Mouse (Mus musculus) G1E (cell line): ENCODE results near the gene Pip5k1a. TPM values are rescaled to one million over a fixed set of nuclear protein-coding genes. Genes with fewer than 3 reads are reported as not detected.

Source experiments
- ATAC-seq: 2 replicates; pipeline ENCODE4 v1.8.0; 2016; ENCODE audit warnings: mild to moderate bottlenecking; ENCODE audit not compliant: insufficient number of reproducible peaks, poor library complexity, low FRiP score, severe bottlenecking; ENCODE audit errors: extremely low read depth
- DNase-seq: peaks from one replicate; pipeline ENCODE4 v3.0.0; 2012; ENCODE audit warnings: low spot score
- H3K27me3 ChIP-seq: 2 replicates; pipeline ENCODE4 v1.6.1; 2012; ENCODE audit warnings: mild to moderate bottlenecking, low read length, inconsistent platforms; ENCODE audit not compliant: insufficient read depth
- H3K36me3 ChIP-seq: replicated peaks from 2 replicates; pipeline ENCODE3; 2012; ENCODE audit warnings: mild to moderate bottlenecking, inconsistent platforms
- H3K4me1 ChIP-seq: 2 replicates; pipeline ENCODE4 v1.6.1; 2012; ENCODE audit warnings: low read depth, low read length, inconsistent platforms, mixed read lengths; ENCODE audit not compliant: insufficient read depth
- H3K4me3 ChIP-seq: 2 replicates; pipeline ENCODE4 v1.5.1; 2012; ENCODE audit warnings: low read depth, mild to moderate bottlenecking, inconsistent platforms, low read length, moderate library complexity, mixed read lengths
- H3K9me3 ChIP-seq: replicated peaks from 2 replicates; pipeline ENCODE4 v1.6.1; 2012; ENCODE audit warnings: inconsistent platforms
- CTCF ChIP-seq: IDR thresholded peaks from 2 replicates; pipeline ENCODE4 v1.5.1; 2012; ENCODE audit warnings: low read depth, low read length, inconsistent platforms, mixed read lengths
- GATA1 ChIP-seq: IDR thresholded peaks from 2 replicates; pipeline ENCODE4 v1.6.1; 2012; ENCODE audit warnings: borderline replicate concordance, low read length, inconsistent platforms, mixed read lengths
- GATA2 ChIP-seq: IDR thresholded peaks from 2 replicates; pipeline ENCODE4 v1.6.1; 2012; ENCODE audit warnings: low read depth, low read length, inconsistent platforms, borderline replicate concordance
- POLR2AphosphoS5 ChIP-seq: IDR thresholded peaks from 2 replicates; pipeline ENCODE4 v1.6.1; 2012; ENCODE audit warnings: low read depth, low read length, inconsistent platforms; ENCODE audit not compliant: insufficient replicate concordance
- TAL1 ChIP-seq: conservative IDR thresholded peaks from 2 replicates; pipeline ENCODE4 v1.6.1; 2012; ENCODE audit warnings: low read depth, low read length, inconsistent platforms, mixed read lengths
- polyA plus RNA-seq: library from polyadenylated mRNA; stranded (reverse); fragments of >175 nt; gene quantifications from 2 replicates; pipeline ENCODE4 v1.2.3, GENCODE M21; 2012
- total RNA-seq, 2 experiments: library from RNA; stranded (forward) in 1 of 2; stranded (reverse) in 1 of 2; fragments of 200-1000 nt in 1 of 2; fragments of >200 nt in 1 of 2; fragmentation: Nextera tagmentation in 1 of 2; gene quantifications; 2 replicates each; pipeline ENCODE4 v1.2.3; 2014 to 2017

Gene Pip5k1a
- total and polyA plus RNA-seq, 3 experiments: 30.0 to 67.6 (median 40.1) TPM

DNA sequence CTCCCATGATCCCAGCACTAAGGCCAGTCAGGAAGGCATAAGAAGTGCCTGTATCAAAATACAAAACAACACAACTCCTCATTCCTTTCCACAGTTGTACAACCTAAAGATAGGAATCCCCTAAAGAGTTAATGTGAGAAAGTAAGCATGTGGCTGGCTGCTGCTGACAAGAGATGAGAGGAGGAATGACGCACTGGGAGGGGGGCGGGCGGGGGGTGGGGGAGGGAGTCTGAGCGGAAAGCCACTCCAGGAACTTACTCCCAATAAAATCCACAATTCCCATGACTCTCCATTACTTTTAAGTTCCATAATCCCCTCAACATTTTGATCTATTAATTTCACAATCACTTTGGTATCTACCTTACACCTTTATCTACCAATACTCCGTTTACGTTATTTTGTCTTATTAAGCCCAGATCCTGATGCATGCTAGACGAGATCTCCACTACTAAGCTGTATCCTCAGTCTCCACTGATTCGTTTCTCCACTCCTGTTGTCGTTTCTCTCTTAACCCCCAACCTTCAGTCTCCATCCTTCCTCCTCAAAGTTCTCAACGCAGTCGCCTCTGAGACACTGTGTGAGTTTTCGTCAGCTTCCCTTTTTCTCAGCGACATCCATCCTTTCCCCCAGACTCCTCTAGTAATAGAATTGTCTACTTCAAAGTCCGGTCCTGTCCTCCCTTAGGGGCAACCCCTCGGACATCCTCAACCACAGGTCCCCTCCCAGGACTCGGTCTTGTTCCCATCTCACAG lies 968 bp downstream of the Pip5k1a start:
- H3K27me3 ChIP-seq: no peaks in the 10 kb centered on the region
- peak overlapping the region; percentile 81 for H3K4me3 ChIP-seq
- ATAC-seq (no peak), DNase-seq (peak; percentile 33)
- peaks cover 33% of the 10 kb centered on the region for H3K36me3 ChIP-seq
- H3K9me3 ChIP-seq: no peaks in the 10 kb centered on the region
- no peak for TF ChIP-seq TAL1
- TF ChIP-seq POLR2AphosphoS5: no peak
- no peak for TF ChIP-seq CTCF
- TF ChIP-seq GATA2: no peak
- TF ChIP-seq GATA1: no peak
- peaks cover 49% of the 10 kb centered on the region for H3K4me1 ChIP-seq

DNA sequence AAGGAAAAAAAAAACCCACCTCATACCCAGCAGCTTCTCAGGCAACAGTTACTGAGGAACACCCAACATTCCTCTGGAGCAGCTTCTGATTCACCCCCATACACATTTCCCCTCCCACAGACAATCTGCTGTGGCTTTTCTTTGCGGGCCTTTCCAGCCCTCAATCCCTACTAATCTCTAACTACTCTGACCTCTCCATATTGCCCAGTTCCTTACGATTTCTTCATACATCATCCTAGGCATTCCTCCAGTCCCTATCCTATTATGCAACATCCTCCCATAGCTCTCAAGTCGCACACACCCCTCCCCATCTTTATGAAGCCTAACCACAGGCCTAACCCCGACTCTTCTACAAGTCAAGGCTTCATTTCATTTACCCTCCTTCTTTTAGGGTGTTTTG lies 1.6 kb downstream of the Pip5k1a start:
- DNase-seq: no peak
- Histone ChIP-seq H3K27me3 (no peaks in the 10 kb centered on the region), H3K4me1 (peaks cover 46% of the 10 kb centered on the region), H3K36me3 (peaks cover 35% of the 10 kb centered on the region), H3K4me3 (peak overlapping the region; percentile 81), H3K9me3 (no peaks in the 10 kb centered on the region)
- no peak for ATAC-seq
- no peak for TF ChIP-seq TAL1
- no peak for TF ChIP-seq CTCF

GRCm38 (mm10) chr3:95100854-95101253 lies 5.9 kb downstream of the Pip5k1a start:
- Histone ChIP-seq H3K4me1 (peaks cover 31% of the 10 kb centered on the region), H3K4me3 (no peak overlapping the region), H3K9me3 (no peaks in the 10 kb centered on the region), H3K36me3 (peaks cover 74% of the 10 kb centered on the region), H3K27me3 (no peaks in the 10 kb centered on the region)
- no peak for TF ChIP-seq POLR2AphosphoS5
- no peak for TF ChIP-seq TAL1
- TF ChIP-seq GATA2: no peak
- no peak for TF ChIP-seq CTCF
- TF ChIP-seq GATA1: no peak
- DNase-seq: no peak
- ATAC-seq: no peak

DNA sequence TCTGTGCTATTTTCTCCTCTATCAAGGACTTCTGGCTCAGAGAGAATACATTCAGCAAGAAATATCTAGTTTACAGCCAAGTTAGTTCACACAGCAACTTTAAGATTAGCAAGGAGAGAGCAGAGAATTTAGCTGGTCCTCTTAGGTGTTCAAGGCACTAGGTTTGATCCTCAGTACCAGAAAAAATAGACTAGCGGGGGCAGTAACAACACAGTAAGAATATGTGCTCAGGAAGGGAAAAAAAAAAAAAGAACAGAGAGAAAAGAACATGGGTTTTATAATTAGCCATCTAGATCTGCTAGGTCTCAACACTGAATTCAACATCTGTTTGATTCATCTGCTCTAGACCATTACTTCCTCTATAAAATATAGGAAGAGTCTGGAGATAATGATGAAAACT lies 18.7 kb downstream of the Pip5k1a start:
- DNase-seq: no peak
- TF ChIP-seq GATA2 (no peak), TAL1 (no peak), POLR2AphosphoS5 (no peak), CTCF (no peak), GATA1 (no peak)
- ATAC-seq: no peak
- Histone ChIP-seq H3K9me3 (no peaks in the 10 kb centered on the region), H3K27me3 (no peaks in the 10 kb centered on the region), H3K36me3 (peaks cover 56% of the 10 kb centered on the region), H3K4me3 (no peak overlapping the region), H3K4me1 (peaks cover 2% of the 10 kb centered on the region)

DNA sequence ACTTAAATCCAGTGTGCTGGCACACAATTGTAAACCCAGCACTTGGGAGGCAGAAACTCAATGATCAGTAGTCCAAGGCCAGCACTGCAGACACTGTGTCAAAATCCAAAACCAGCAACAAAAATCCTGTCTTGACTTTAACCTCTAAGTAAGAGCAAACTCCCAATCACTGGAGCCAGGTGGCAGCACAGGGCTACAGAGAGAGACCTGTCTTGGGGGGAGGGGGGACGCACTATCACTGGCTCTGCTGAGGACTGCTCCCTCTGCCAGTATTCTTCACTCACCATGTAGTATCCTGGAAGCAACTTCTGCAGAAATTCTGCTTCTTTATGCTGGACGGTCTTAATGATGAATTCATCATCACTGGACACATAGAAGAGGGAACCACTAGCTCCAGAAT lies 35.1 kb downstream of the Pip5k1a start:
- no peak for ATAC-seq
- Histone ChIP-seq H3K9me3 (no peaks in the 10 kb centered on the region), H3K4me1 (peaks cover 6% of the 10 kb centered on the region; the same call in 1 of the 2 replicates), H3K27me3 (no peaks in the 10 kb centered on the region), H3K36me3 (peaks cover 93% of the 10 kb centered on the region), H3K4me3 (no peak overlapping the region)
- no peak for DNase-seq
- TF ChIP-seq TAL1 (no peak), CTCF (no peak)

GRCm38 (mm10) chr3:95066570-95066969 lies 40.2 kb downstream of the Pip5k1a start:
- no peak for DNase-seq
- TF ChIP-seq GATA1 (no peak), TAL1 (no peak), POLR2AphosphoS5 (no peak), CTCF (no peak), GATA2 (no peak)
- H3K9me3 ChIP-seq: no peaks in the 10 kb centered on the region
- no peak for ATAC-seq
- no peaks in the 10 kb centered on the region for H3K27me3 ChIP-seq
- H3K36me3 ChIP-seq: peaks cover 98% of the 10 kb centered on the region
- H3K4me3 ChIP-seq: no peak overlapping the region
- peaks cover 5% of the 10 kb centered on the region; the same call in 1 of the 2 replicates for H3K4me1 ChIP-seq

GRCm38 (mm10) chr3:95066095-95066494 lies 40.6 kb downstream of the Pip5k1a start:
- ATAC-seq: no peak
- no peaks in the 10 kb centered on the region for H3K9me3 ChIP-seq
- no peak for TF ChIP-seq GATA1
- no peak for TF ChIP-seq POLR2AphosphoS5
- no peak for TF ChIP-seq TAL1
- TF ChIP-seq GATA2: no peak
- TF ChIP-seq CTCF: no peak
- no peaks in the 10 kb centered on the region for H3K27me3 ChIP-seq
- DNase-seq: no peak
- peaks cover 97% of the 10 kb centered on the region for H3K36me3 ChIP-seq
- no peak overlapping the region for H3K4me3 ChIP-seq
- peaks cover 5% of the 10 kb centered on the region; the same call in 1 of the 2 replicates for H3K4me1 ChIP-seq
